Comparison of ENCODE assay signal across 7 mouse cellular contexts in the genomic region with DNA sequence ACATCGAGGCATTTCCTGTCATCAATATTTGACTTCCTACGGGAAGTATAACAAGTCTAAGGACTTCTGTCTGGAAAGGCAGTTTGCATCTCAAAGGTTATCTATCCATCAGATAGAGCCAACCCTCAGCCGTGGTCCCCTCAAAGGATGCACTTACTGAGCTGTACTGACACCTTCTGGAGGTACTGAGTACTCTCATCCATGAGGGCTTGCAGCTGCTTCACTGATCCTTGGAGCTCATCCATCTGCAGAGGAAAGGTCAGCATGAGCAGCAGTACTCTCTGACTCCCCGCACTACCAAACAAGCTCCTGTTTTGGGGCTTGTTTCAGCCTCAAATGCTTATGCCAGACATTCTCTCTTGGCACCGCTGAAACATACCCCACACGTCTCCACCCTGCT. TPM values are rescaled to one million over a fixed set of nuclear protein-coding genes. Genes with fewer than 3 reads are reported as not detected.
DNase-seq lines count a peak whose midpoint lies in the region; ATAC-seq lines count a peak whose summit lies in the region.

No protein-coding gene starts in this region.

- 52% methylated on average over 6 of the region's 6 CpGs for WGBS in kidney, embryonic 16.5 days
- 70% methylated on average over 6 of the region's 6 CpGs for WGBS in embryonic facial prominence, embryonic 14.5 days

- H3K9me3 ChIP-seq in kidney, embryonic 16.5 days (ENCODE audit: low read length), result no peaks in the 10 kb centered on the region
- no peaks in the 10 kb centered on the region for H3K9me3 ChIP-seq in embryonic facial prominence, embryonic 14.5 days (ENCODE audit: control insufficient read depth, low read length)

- H3K4me3 ChIP-seq in kidney, embryonic 16.5 days (ENCODE audit: low read length), result no peak overlapping the region
- no peak overlapping the region for H3K4me3 ChIP-seq in embryonic facial prominence, embryonic 14.5 days (ENCODE audit: low read depth, low read length)

- H3K36me3 ChIP-seq in kidney, embryonic 16.5 days (ENCODE audit: insufficient read depth, low read length), result peaks cover 38% of the 10 kb centered on the region
- H3K36me3 ChIP-seq in embryonic facial prominence, embryonic 14.5 days (ENCODE audit: control insufficient read depth, insufficient read depth, low read length), result peaks cover 56% of the 10 kb centered on the region

- H3K9ac ChIP-seq in kidney, embryonic 16.5 days (replicated peaks; ENCODE audit: low read length), result no peak overlapping the region
- H3K9ac ChIP-seq in embryonic facial prominence, embryonic 14.5 days (ENCODE audit: low read depth, low read length), result no peak overlapping the region

- no peak overlapping the region for H3K27ac ChIP-seq in kidney, embryonic 16.5 days (ENCODE audit: low read length)
- no peak overlapping the region for H3K27ac ChIP-seq in embryonic facial prominence, embryonic 14.5 days (replicated peaks; ENCODE audit: low read depth, low read length)

- no peaks in the 10 kb centered on the region for H3K4me1 ChIP-seq in kidney, embryonic 16.5 days (ENCODE audit: insufficient read depth, low read length)
- no peaks in the 10 kb centered on the region for H3K4me1 ChIP-seq in embryonic facial prominence, embryonic 14.5 days (ENCODE audit: control insufficient read depth, insufficient read depth, low read length)

- no peak for ATAC-seq in kidney, embryonic 16.5 days (ENCODE audit: low FRiP score, low TSS enrichment)
- peak; percentile 24 for ATAC-seq in CD4-positive, CD25-positive, alpha-beta regulatory T cell, adult 4 months
- no peak for ATAC-seq in embryonic facial prominence, embryonic 14.5 days (ENCODE audit: low read depth)
- ATAC-seq in megakaryocyte progenitor cell, adult 5-6 weeks (replicated peaks; ENCODE audit: poor library complexity), result peak; percentile 58

- DNase-seq in kidney, adult 18-20 months, result peak; percentile 43
- DNase-seq in Muller cell, postnatal 12 days (ENCODE audit: inconsistent ontology term), result peak; percentile 60
- peak; percentile 52 for DNase-seq in embryonic facial prominence, embryonic 14.5 days (ENCODE audit: low spot score)
- no peak for DNase-seq in urinary bladder, postnatal 25 days (ENCODE audit: low spot score)

- no peaks in the 10 kb centered on the region for H3K27me3 ChIP-seq in kidney, embryonic 16.5 days (ENCODE audit: insufficient read depth, low read length)
- H3K27me3 ChIP-seq in embryonic facial prominence, embryonic 14.5 days (replicated peaks; ENCODE audit: control insufficient read depth, insufficient read depth, low read length), result no peaks in the 10 kb centered on the region

- H3K4me2 ChIP-seq in kidney, embryonic 16.5 days (replicated peaks; ENCODE audit: low read depth, low read length), result no peak overlapping the region
- H3K4me2 ChIP-seq in embryonic facial prominence, embryonic 14.5 days (ENCODE audit: low read depth, low read length), result no peak overlapping the region

RNA-seq across cellular contexts. Expression of a gene that starts 4.7 kb away (rescaled TPM):
- polyA plus RNA-seq in kidney, embryonic 16.5 days (2015; fragmentation: Nextera tagmentation; extraction: Ambion mirVana), result 57.7 and 57.9 TPM in 2 replicates
- polyA plus RNA-seq in CD4-positive, CD25-positive, alpha-beta regulatory T cell, adult 4 months (2017; shearing (Covaris generic)), result 100 to 1,000 TPM; 155 to 181 TPM
- 43.3 and 49.6 TPM in 2 replicates for polyA plus RNA-seq in embryonic facial prominence, embryonic 14.5 days (2014; fragmentation: Nextera tagmentation; extraction: Ambion mirVana)
- total RNA-seq in megakaryocyte progenitor cell, adult 5-6 weeks (2015), result 24.9 and 27.1 TPM in 2 replicates
- 24.2 and 28.5 TPM in 2 replicates for total RNA-seq in megakaryocyte progenitor cell, adult 5-6 weeks (2017)

RNA-seq across cellular contexts. Expression of a gene that starts 10.4 kb away (rescaled TPM):
- polyA plus RNA-seq in kidney, embryonic 16.5 days (2015; fragmentation: Nextera tagmentation; extraction: Ambion mirVana), result 37.9 and 40.2 TPM in 2 replicates
- polyA plus RNA-seq in CD4-positive, CD25-positive, alpha-beta regulatory T cell, adult 4 months (2017; shearing (Covaris generic)), result 10 to 100 TPM; 10.8 to 16.6 TPM
- polyA plus RNA-seq in embryonic facial prominence, embryonic 14.5 days (2014; fragmentation: Nextera tagmentation; extraction: Ambion mirVana), result 25.8 and 32.7 TPM in 2 replicates
- total RNA-seq in megakaryocyte progenitor cell, adult 5-6 weeks (2015), result 15.0 and 17.1 TPM in 2 replicates
- 68.2 and 78.2 TPM in 2 replicates for total RNA-seq in megakaryocyte progenitor cell, adult 5-6 weeks (2017)

Comparison
In these comparisons a context has a peak if more than half of its experiments do, and no peak if none do; other contexts are left out.
1. ATAC-seq: peak in CD4-positive, CD25-positive, alpha-beta regulatory T cell, adult 4 months (single experiment) and megakaryocyte progenitor cell, adult 5-6 weeks (single experiment); none in kidney, embryonic 16.5 days (single experiment) and embryonic facial prominence, embryonic 14.5 days (single experiment).